Mouse (Mus musculus): ENCODE data around the gene Megf11.

DNA sequence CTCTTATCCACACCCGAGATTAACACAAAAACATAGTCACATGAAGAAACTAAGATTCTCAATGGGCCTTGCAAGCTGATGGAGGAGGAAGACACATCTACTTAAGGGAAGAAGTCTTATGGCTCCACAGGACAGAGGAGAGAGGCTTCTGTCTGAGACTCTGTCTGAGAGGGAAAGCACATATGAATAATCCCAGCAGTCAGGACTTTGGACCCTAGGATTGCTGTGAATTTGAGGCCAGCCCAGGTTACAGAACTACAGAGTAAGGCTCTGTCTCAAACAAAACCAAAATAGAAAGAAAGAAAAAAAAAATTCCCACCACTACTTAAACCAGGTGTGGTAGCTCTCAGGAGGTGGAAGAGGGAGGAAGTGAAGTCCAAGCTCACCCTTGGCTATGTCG lies 266.7 kb downstream of the Megf11 start:
- TF ChIP-seq MYOD1 (IDR thresholded peaks at IDR 0.05; ENCODE audit: control insufficient read depth in 1 of 3, insufficient read length in 2 of 3, low read depth in 2 of 3) (no peak), CEBPB (IDR thresholded peaks at IDR 0.05; ENCODE audit: insufficient read depth, poor library complexity, severe bottlenecking) (no peak), POLR2A (IDR thresholded peaks at IDR 0.05; ENCODE audit: insufficient read length, low read depth) (no peak), USF1 (IDR thresholded peaks at IDR 0.05; ENCODE audit: low read depth) (no peak), TCF3 (IDR thresholded peaks at IDR 0.05; ENCODE audit: insufficient read length, low read depth) (no peak), SRF (IDR thresholded peaks at IDR 0.05; ENCODE audit: control insufficient read depth, insufficient read length, low read depth) (no peak), MYOG (IDR thresholded peaks at IDR 0.05; ENCODE audit: control insufficient read depth in 1 of 3, insufficient read depth in 1 of 3, insufficient read length in 2 of 3, low read depth in 2 of 3) (no peak), TCF12 (IDR thresholded peaks at IDR 0.05; ENCODE audit: insufficient read depth, poor library complexity, severe bottlenecking) (no peak), POLR2AphosphoS2 (IDR thresholded peaks at IDR 0.05; ENCODE audit: insufficient read length, low read depth) (no peak)

Measured in myocyte (in vitro differentiated cells).